Mouse (Mus musculus): ENCODE results near the gene Gm3045. TPM values are rescaled to one million over a fixed set of nuclear protein-coding genes. Genes with fewer than 3 reads are reported as not detected.
A peak's percentile ranks its signal among the peaks of the same experiment; 100 is the strongest.

The Gm3045 gene
- polyA plus RNA-seq, 2 experiments = 0.04 TPM; not detected in 1

GRCm38 (mm10) chr13:56428724-56429500 lies 2.5 kb downstream of the Gm3045 start:
- Histone ChIP-seq H3K9me3 (ENCODE audit: control insufficient read depth, low read length) (no peaks in the 10 kb centered on the region), H3K27ac (replicated peaks; ENCODE audit: low read depth, low read length) (no peak overlapping the region), H3K4me2 (replicated peaks; ENCODE audit: low read depth, low read length, severe bottlenecking) (no peak overlapping the region), H3K4me1 (ENCODE audit: control insufficient read depth, insufficient read depth, low read length) (no peaks in the 10 kb centered on the region), H3K4me3 (replicated peaks; ENCODE audit: low read length) (no peak overlapping the region), H3K9ac (ENCODE audit: low read depth, low read length, severe bottlenecking) (no peak overlapping the region), H3K36me3 (ENCODE audit: control insufficient read depth, insufficient read depth, low read length) (no peaks in the 10 kb centered on the region), H3K27me3 (ENCODE audit: control insufficient read depth, insufficient read depth, low read length) (no peaks in the 10 kb centered on the region)
- DNase-seq (ENCODE audit: low spot score) (peak; percentile 67), ATAC-seq (ENCODE audit: low FRiP score, low read depth) (peak; percentile 85)
- no peak for TF ChIP-seq POLR2A (IDR thresholded peaks at IDR 0.05; ENCODE audit: borderline replicate concordance, extremely low read depth, insufficient read depth, insufficient read length)
- WGBS = 31% methylated on average over 16 of the region's 16 CpGs

- no peak overlapping the region for H3K4me2 ChIP-seq (replicated peaks; ENCODE audit: low read depth, low read length, severe bottlenecking)
- H3K9me3 ChIP-seq (ENCODE audit: control insufficient read depth, low read length) = no peaks in the 10 kb centered on the region
- H3K9ac ChIP-seq (ENCODE audit: low read depth, low read length, severe bottlenecking) = no peak overlapping the region
- H3K27me3 ChIP-seq (ENCODE audit: control insufficient read depth, insufficient read depth, low read length) = peaks cover 11% of the 10 kb centered on the region; the same call in 1 of the 2 replicates
- ATAC-seq (ENCODE audit: low FRiP score, low read depth) (no peak), DNase-seq (ENCODE audit: low spot score) (no peak)
- no peaks in the 10 kb centered on the region for H3K36me3 ChIP-seq (ENCODE audit: control insufficient read depth, insufficient read depth, low read length)
- H3K4me1 ChIP-seq (ENCODE audit: control insufficient read depth, insufficient read depth, low read length) = no peaks in the 10 kb centered on the region
- 89% methylated on average over 10 of the region's 12 CpGs for WGBS
- H3K4me3 ChIP-seq (replicated peaks; ENCODE audit: low read length) = no peak overlapping the region
- no peak overlapping the region for H3K27ac ChIP-seq (replicated peaks; ENCODE audit: low read depth, low read length)
- no peak for TF ChIP-seq POLR2A (IDR thresholded peaks at IDR 0.05; ENCODE audit: borderline replicate concordance, extremely low read depth, insufficient read depth, insufficient read length)
Measured at GRCm38 (mm10) chr13:56432496-56432895, 6.1 kb downstream of the Gm3045 start.

- DNase-seq (ENCODE audit: low spot score) (peak; percentile 79), ATAC-seq (ENCODE audit: low FRiP score, low read depth) (no peak)
- H3K9me3 ChIP-seq (ENCODE audit: control insufficient read depth, low read length) = no peaks in the 10 kb centered on the region
- no peak for TF ChIP-seq POLR2A (IDR thresholded peaks at IDR 0.05; ENCODE audit: borderline replicate concordance, extremely low read depth, insufficient read depth, insufficient read length)
- H3K27me3 ChIP-seq (ENCODE audit: control insufficient read depth, insufficient read depth, low read length) = peaks cover 19% of the 10 kb centered on the region
- no peaks in the 10 kb centered on the region for H3K4me1 ChIP-seq (ENCODE audit: control insufficient read depth, insufficient read depth, low read length)
- WGBS = 12% methylated on average over 10 of the region's 10 CpGs
- no peak overlapping the region for H3K27ac ChIP-seq (replicated peaks; ENCODE audit: low read depth, low read length)
- no peaks in the 10 kb centered on the region for H3K36me3 ChIP-seq (ENCODE audit: control insufficient read depth, insufficient read depth, low read length)
- no peak overlapping the region for H3K4me2 ChIP-seq (replicated peaks; ENCODE audit: low read depth, low read length, severe bottlenecking)
- no peak overlapping the region for H3K9ac ChIP-seq (ENCODE audit: low read depth, low read length, severe bottlenecking)
- no peak overlapping the region for H3K4me3 ChIP-seq (replicated peaks; ENCODE audit: low read length)
Measured at GRCm38 (mm10) chr13:56433466-56433865, 7.1 kb downstream of the Gm3045 start.

- Histone ChIP-seq H3K36me3 (ENCODE audit: control insufficient read depth, insufficient read depth, low read length) (no peaks in the 10 kb centered on the region), H3K4me3 (replicated peaks; ENCODE audit: low read length) (no peak overlapping the region), H3K4me1 (ENCODE audit: control insufficient read depth, insufficient read depth, low read length) (no peaks in the 10 kb centered on the region), H3K4me2 (replicated peaks; ENCODE audit: low read depth, low read length, severe bottlenecking) (no peak overlapping the region), H3K9ac (ENCODE audit: low read depth, low read length, severe bottlenecking) (no peak overlapping the region), H3K27ac (replicated peaks; ENCODE audit: low read depth, low read length) (no peak overlapping the region), H3K27me3 (ENCODE audit: control insufficient read depth, insufficient read depth, low read length) (peaks cover 27% of the 10 kb centered on the region), H3K9me3 (ENCODE audit: control insufficient read depth, low read length) (no peaks in the 10 kb centered on the region)
- no peak for TF ChIP-seq POLR2A (IDR thresholded peaks at IDR 0.05; ENCODE audit: borderline replicate concordance, extremely low read depth, insufficient read depth, insufficient read length)
- 81% methylated on average over 9 of the region's 9 CpGs for WGBS
- DNase-seq (ENCODE audit: low spot score) (no peak), ATAC-seq (ENCODE audit: low FRiP score, low read depth) (no peak)
Measured at GRCm38 (mm10) chr13:56434311-56434751, 7.9 kb downstream of the Gm3045 start.

- Histone ChIP-seq H3K27me3 (ENCODE audit: control insufficient read depth, insufficient read depth, low read length) (peaks cover 41% of the 10 kb centered on the region), H3K27ac (replicated peaks; ENCODE audit: low read depth, low read length) (no peak overlapping the region), H3K9ac (ENCODE audit: low read depth, low read length, severe bottlenecking) (no peak overlapping the region), H3K36me3 (ENCODE audit: control insufficient read depth, insufficient read depth, low read length) (no peaks in the 10 kb centered on the region), H3K4me1 (ENCODE audit: control insufficient read depth, insufficient read depth, low read length) (no peaks in the 10 kb centered on the region), H3K4me2 (replicated peaks; ENCODE audit: low read depth, low read length, severe bottlenecking) (no peak overlapping the region), H3K9me3 (ENCODE audit: control insufficient read depth, low read length) (no peaks in the 10 kb centered on the region), H3K4me3 (replicated peaks; ENCODE audit: low read length) (no peak overlapping the region)
- ATAC-seq (ENCODE audit: low FRiP score, low read depth) (no peak), DNase-seq (ENCODE audit: low spot score) (no peak)
- 57% methylated on average over 10 of the region's 10 CpGs for WGBS
- no peak for TF ChIP-seq POLR2A (IDR thresholded peaks at IDR 0.05; ENCODE audit: borderline replicate concordance, extremely low read depth, insufficient read depth, insufficient read length)
Measured at GRCm38 (mm10) chr13:56435615-56436287, 9.4 kb downstream of the Gm3045 start.
